Mouse (Mus musculus) embryonic facial prominence, embryonic 14.5 days (tissue): ENCODE measurements around the gene Abca5. TPM values are rescaled to one million over a fixed set of nuclear protein-coding genes. Genes with fewer than 3 reads are reported as not detected.
"Not testable (repeated sequence)": the region's sequence is repeated elsewhere in the genome, so short reads cannot be mapped to it uniquely, and the experiment has no call there.

Experiments used
- ATAC-seq: fragments of 200-750 bp; cut with Nextera tagmentation; 2 replicates; pipeline ENCODE4 v1.8.0; 2017; ENCODE audit warnings: low read depth, moderate number of reproducible peaks, moderate TSS enrichment
- DNase-seq: peaks from one replicate; pipeline ENCODE4 v3.0.0-alpha.2; 2015; ENCODE audit warnings: low spot score
- H3K27ac ChIP-seq: fragments of 300-500 bp; sonication (generic); replicated peaks from 2 replicates; pipeline ENCODE4 v1.5.1; 2014; ENCODE audit warnings: low read depth, mild to moderate bottlenecking, low read length, moderate library complexity
- H3K27me3 ChIP-seq: fragments of 300-500 bp; sonication (generic); replicated peaks from 2 replicates; pipeline ENCODE4 v1.6.1; 2014; ENCODE audit warnings: low read length; ENCODE audit not compliant: control insufficient read depth, insufficient read depth
- H3K36me3 ChIP-seq: fragments of 300-500 bp; sonication (generic); 2 replicates; pipeline ENCODE4 v1.6.1; 2014; ENCODE audit warnings: low read length, mixed read lengths; ENCODE audit not compliant: control insufficient read depth, insufficient read depth
- H3K4me1 ChIP-seq: fragments of 300-500 bp; sonication (generic); 2 replicates; pipeline ENCODE4 v1.6.1; 2014; ENCODE audit warnings: antibody characterized with exemption, low read length; ENCODE audit not compliant: control insufficient read depth, insufficient read depth
- H3K4me2 ChIP-seq: fragments of 300-500 bp; sonication (generic); 2 replicates; pipeline ENCODE4 v1.6.1; 2014; ENCODE audit warnings: low read depth, mild to moderate bottlenecking, low read length, moderate library complexity, mixed read lengths
- H3K4me3 ChIP-seq: fragments of 300-500 bp; sonication (generic); 2 replicates; pipeline ENCODE4 v1.5.1; 2014; ENCODE audit warnings: low read depth, mild to moderate bottlenecking, low read length
- H3K9ac ChIP-seq: fragments of 300-500 bp; sonication (generic); 2 replicates; pipeline ENCODE4 v1.6.1; 2014; ENCODE audit warnings: low read depth, mild to moderate bottlenecking, low read length, moderate library complexity, mixed read lengths
- H3K9me3 ChIP-seq: fragments of 300-500 bp; sonication (generic); 2 replicates; pipeline ENCODE4 v1.6.1; 2016; ENCODE audit warnings: low read length; ENCODE audit not compliant: control insufficient read depth
- WGBS: fragments of 180-500 bp; shearing (Covaris S2); extraction: QIAGEN DNeasy Blood & Tissue Kit; methylation state at CpG from one replicate; pipeline ENCODE4 v1.1.7; 2014; 5-methylcytosine and 5-hydroxymethylcytosine counted together
- polyA plus RNA-seq: library from polyadenylated mRNA; unstranded; fragments of >200 nt; fragmentation: Nextera tagmentation; extraction: Ambion mirVana; gene quantifications from 2 replicates; pipeline ENCODE4 v1.2.1, GENCODE M21; 2014

The Abca5 gene
- polyA plus RNA-seq, 1 experiment from 2014 or later = 11.2 TPM

DNA sequence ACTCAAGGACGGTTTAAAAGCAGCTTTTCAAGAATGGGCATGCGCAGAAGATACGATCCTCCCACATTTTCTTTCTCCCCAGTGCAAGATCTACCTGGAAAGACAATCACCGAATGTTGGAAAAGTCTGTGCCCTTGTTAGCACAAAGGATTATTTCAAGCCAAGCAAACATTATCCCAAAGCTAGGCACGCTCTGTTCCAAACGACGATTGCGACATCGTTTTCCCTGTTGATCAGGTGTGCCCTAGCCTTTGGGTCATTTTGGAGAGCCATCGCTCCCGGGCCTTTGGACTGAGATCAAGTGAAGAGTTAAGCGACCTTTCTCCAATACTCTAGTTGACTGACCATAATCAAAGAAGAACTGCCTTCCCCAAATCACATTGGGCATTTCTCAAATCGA, 30.1 kb upstream of the Abca5 start:
- DNase-seq = no peak
- Histone ChIP-seq H3K4me2 (no peak overlapping the region), H3K4me3 (no peak overlapping the region), H3K36me3 (no peaks in the 10 kb centered on the region), H3K27ac (no peak overlapping the region), H3K9ac (no peak overlapping the region), H3K9me3 (no peaks in the 10 kb centered on the region), H3K27me3 (no peaks in the 10 kb centered on the region), H3K4me1 (no peaks in the 10 kb centered on the region)
- 89% methylated on average over 13 of the region's 13 CpGs for WGBS
- no peak for ATAC-seq

DNA sequence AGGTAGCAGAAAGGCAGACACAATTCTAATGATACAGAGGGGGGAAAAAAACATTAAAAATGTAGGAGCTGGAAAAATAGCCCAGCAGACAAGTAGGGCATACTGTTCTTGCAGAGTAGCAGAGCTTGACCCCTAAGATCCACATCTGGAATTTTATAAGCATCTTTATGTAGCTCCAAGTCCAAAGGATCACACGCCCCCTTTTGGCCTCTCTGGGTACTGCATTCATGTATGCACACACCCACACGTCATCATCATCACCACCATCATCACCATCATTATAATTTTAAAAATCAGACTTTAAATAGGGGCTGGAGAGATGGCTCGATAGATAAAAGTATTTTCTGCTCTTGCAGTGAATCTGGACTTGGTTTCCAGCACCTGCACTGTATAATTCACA, 29.4 kb upstream of the Abca5 start:
- Histone ChIP-seq H3K4me1 (no peaks in the 10 kb centered on the region), H3K36me3 (no peaks in the 10 kb centered on the region), H3K4me2 (no peak overlapping the region), H3K27ac (no peak overlapping the region), H3K4me3 (no peak overlapping the region), H3K9me3 (no peaks in the 10 kb centered on the region), H3K27me3 (no peaks in the 10 kb centered on the region), H3K9ac (no peak overlapping the region)
- 80% methylated on average over 3 of the region's 3 CpGs for WGBS
- ATAC-seq = no peak
- DNase-seq = no peak

DNA sequence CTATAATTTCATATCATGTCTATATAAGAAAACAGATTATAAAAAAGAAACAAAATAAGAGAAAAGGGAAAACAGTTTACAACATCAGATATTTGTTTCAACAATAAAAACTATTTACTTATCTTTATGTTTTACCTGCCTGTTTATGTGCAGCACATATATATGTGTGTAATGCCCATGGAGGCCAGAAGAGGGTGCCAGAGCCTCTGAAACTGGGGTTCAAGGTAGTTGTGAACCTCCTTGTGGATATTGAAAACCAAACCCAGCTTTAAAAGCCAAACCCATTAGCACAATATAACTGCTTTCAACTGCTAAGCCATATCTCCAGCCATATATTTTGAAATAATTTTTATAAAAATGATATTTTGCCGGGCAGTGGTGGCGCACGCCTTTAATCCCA, 27.5 kb upstream of the Abca5 start:
- ATAC-seq (no peak), DNase-seq (peak; percentile 14)
- no peak overlapping the region for H3K4me2 ChIP-seq
- H3K27ac ChIP-seq = no peak overlapping the region
- no peak overlapping the region for H3K4me3 ChIP-seq
- no peaks in the 10 kb centered on the region for H3K27me3 ChIP-seq
- no peaks in the 10 kb centered on the region for H3K36me3 ChIP-seq
- 69% methylated on average over 3 of the region's 3 CpGs for WGBS
- H3K9ac ChIP-seq = no peak overlapping the region
- no peaks in the 10 kb centered on the region for H3K9me3 ChIP-seq
- H3K4me1 ChIP-seq = no peaks in the 10 kb centered on the region

DNA sequence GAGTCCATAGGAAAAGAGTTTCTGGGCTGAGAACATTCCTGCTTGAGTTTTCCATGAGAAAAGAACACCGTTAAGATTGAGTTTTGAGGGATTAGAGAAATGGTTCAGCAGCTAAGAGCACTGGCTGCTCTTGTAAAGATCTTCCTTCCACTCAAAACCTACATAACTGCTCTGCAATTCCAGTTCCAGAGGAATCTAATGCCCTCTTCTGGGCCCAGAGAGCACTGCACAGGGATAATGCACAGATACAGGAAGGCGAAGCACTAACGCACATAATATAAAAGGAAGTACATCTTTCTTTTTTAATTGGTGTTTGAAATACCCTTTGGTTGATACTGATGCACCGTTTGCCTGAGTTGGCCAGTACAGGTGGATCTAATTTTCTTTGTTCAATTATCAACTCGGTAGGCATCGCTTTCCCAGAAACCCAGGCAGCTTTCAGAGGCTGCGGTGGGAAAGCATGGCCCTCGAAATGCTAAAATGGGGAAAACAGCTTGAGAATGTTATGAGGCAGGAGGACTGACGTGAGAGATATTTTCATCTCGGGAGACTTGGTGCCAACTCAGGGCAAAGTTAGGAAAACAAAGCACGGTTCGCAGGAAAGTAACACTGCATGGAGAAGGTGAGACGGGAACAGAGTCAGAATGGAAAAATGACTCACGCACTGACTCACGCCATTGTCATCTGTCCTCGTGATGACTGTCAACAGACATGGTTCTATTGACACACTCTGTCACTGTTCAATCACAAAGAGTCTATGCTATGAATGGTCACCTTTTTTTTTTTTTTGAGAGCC, 20.4 kb upstream of the Abca5 start:
- H3K27me3 ChIP-seq = no peaks in the 10 kb centered on the region
- H3K27ac ChIP-seq = no peak overlapping the region
- H3K4me1 ChIP-seq = no peaks in the 10 kb centered on the region
- DNase-seq (peak; percentile 61), ATAC-seq (no peak)
- no peaks in the 10 kb centered on the region for H3K36me3 ChIP-seq
- no peak overlapping the region for H3K9ac ChIP-seq
- no peak overlapping the region for H3K4me3 ChIP-seq
- H3K9me3 ChIP-seq = no peaks in the 10 kb centered on the region
- no peak overlapping the region for H3K4me2 ChIP-seq
- 61% methylated on average over 16 of the region's 16 CpGs for WGBS

DNA sequence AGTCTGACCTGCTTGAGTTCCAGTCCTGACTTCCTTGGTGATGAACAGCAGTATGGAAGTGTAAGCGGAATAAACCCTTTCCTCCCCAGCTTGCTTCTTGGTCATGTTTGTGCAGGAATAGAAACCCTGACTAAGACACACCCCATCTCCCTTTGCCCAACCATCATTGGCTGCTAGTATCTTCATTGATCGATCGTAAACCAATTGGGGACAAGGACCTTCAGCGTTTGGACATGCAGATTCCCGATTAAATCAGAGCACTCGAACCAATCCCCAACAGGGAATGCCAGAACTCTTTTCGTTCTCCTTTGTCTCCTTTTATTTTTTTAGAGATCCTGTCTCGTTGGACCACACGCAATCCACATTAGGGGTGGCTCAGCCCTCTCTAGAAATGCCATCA, 17.6 kb upstream of the Abca5 start:
- ATAC-seq, H3K36me3 ChIP-seq, H3K4me1 ChIP-seq, H3K27me3 ChIP-seq, DNase-seq, H3K27ac ChIP-seq, H3K4me3 ChIP-seq, H3K9me3 ChIP-seq, H3K4me2 ChIP-seq, H3K9ac ChIP-seq: not testable (repeated sequence)
- 84% methylated on average over 9 of the region's 9 CpGs for WGBS

DNA sequence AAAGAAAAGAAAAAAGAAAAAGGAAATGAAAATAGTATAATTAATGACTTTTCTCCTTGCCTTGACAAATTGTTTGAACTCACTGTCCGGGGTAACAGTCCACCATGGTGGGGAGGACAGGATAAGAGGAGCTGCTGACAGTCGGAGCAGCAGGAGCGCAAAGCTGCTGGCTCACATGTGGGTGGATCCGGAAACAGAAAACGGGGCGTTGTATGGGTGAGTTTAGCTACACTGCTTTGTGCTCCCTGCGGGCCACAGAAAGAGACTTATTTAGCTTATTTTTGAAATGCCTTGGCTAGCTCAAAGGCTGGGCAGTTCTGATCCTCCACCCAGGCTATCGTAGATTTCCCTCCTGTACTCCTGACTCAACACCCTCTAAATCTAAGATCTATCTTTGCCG, 16.7 kb upstream of the Abca5 start:
- no peak overlapping the region for H3K4me2 ChIP-seq
- no peak overlapping the region for H3K9ac ChIP-seq
- WGBS = 75% methylated on average over 9 of the region's 9 CpGs
- H3K4me1 ChIP-seq = no peaks in the 10 kb centered on the region
- no peak overlapping the region for H3K4me3 ChIP-seq
- H3K27me3 ChIP-seq = no peaks in the 10 kb centered on the region
- no peaks in the 10 kb centered on the region for H3K9me3 ChIP-seq
- H3K27ac ChIP-seq = no peak overlapping the region
- DNase-seq (no peak), ATAC-seq (no peak)
- no peaks in the 10 kb centered on the region for H3K36me3 ChIP-seq

DNA sequence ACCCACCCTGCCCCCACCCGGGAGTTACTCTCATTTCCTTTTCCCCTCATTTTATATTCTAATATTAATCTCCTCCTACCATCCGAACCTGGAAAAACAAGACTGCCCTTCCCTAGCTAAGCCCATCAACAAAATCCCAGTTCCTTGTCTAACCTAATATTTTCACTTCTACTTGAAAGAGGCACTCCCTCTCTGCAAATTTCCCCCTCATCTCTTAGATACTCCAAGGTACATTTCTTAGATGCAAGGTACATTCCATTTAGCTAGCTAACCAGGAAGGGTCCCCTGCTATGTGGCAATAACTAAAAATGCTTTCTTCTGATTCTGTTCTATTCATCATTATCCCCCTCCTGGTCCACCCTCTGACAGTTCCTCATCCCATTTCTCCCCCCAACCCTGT, 10.7 kb upstream of the Abca5 start:
- no peak for ATAC-seq
- Histone ChIP-seq H3K4me1 (no peaks in the 10 kb centered on the region), H3K4me3 (no peak overlapping the region), H3K27ac (no peak overlapping the region), H3K36me3 (no peaks in the 10 kb centered on the region), H3K9ac (no peak overlapping the region), H3K27me3 (no peaks in the 10 kb centered on the region), H3K4me2 (no peak overlapping the region), H3K9me3 (no peaks in the 10 kb centered on the region)
- no peak for DNase-seq
- WGBS = 77% methylated on average over 2 of the region's 2 CpGs

DNA sequence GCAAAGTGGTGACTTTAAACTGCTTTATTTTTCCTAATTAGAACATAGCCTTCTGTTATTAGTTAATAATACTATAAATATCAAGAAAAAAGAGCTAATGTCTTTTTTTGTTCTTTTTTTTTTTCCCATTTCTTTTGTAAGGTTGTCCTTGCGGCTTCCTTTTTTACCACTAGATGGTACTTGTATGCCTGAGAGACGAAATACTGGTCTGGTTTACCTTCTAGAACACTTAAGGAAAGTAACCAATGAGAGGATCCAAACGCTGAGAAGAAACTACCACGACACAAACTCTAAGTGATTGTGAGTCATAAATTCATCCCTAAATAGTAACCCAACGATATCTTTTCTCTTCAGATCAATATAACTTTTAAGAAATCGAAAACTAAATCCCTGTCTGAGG, 10.3 kb upstream of the Abca5 start:
- no peaks in the 10 kb centered on the region for H3K9me3 ChIP-seq
- 57% methylated on average over 6 of the region's 6 CpGs for WGBS
- no peak for ATAC-seq
- H3K4me1 ChIP-seq = no peaks in the 10 kb centered on the region
- no peak overlapping the region for H3K4me2 ChIP-seq
- no peak overlapping the region for H3K9ac ChIP-seq
- no peak overlapping the region for H3K27ac ChIP-seq
- no peaks in the 10 kb centered on the region for H3K36me3 ChIP-seq
- DNase-seq = no peak
- H3K4me3 ChIP-seq = no peak overlapping the region
- H3K27me3 ChIP-seq = no peaks in the 10 kb centered on the region

DNA sequence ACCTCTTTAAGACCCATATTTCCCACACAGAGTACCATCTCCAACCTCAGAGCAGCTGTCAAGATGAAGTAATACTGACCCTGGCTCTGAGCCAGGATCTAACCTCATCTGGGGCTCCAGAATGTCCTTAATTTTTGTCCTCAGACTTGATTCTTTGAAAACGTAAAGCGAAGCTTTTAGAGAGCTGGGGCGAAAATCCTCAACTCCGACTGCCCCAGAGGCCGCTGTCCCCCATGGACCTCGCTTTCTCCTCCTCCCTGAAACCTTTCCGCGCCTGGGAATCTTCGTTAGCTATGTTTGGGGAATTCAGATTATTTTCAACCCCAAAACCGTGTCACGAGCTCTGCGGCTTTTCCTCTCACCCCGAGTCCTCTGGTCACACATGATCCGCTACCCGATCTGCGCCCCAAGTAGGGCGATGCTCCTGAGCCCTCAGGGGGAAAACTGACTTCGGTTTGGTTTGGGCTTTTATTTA, 665 bp downstream of the Abca5 start:
- peak; percentile 65 for DNase-seq
- H3K9me3 ChIP-seq = no peaks in the 10 kb centered on the region
- ATAC-seq = peak; percentile 26; the same call in 1 of the 2 replicates
- peak overlapping the region; percentile 84 for H3K9ac ChIP-seq
- under 1% methylated on average over 18 of the region's 18 CpGs for WGBS
- H3K27me3 ChIP-seq = no peaks in the 10 kb centered on the region
- peaks cover 8% of the 10 kb centered on the region; the same call in 1 of the 2 replicates for H3K4me1 ChIP-seq
- peak overlapping the region; percentile 35; the same call in 1 of the 2 replicates for H3K27ac ChIP-seq
- H3K4me3 ChIP-seq = peak overlapping the region; percentile 82
- no peaks in the 10 kb centered on the region for H3K36me3 ChIP-seq
- H3K4me2 ChIP-seq = peak overlapping the region; percentile 78
